Mouse (Mus musculus): ENCODE measurements at regions not wholly inside any gene's neighbourhood (a gene's known extent, or its start where the extent isn't known, plus 50 kb on each side); places are given as distances from the start of the nearest gene placed in this dataset.

GRCm38 (mm10) chr19:54533858-54534257 is 489.9 kb downstream of the Adra2a start:
- Histone ChIP-seq H3K27ac (no peak overlapping the region), H3K4me1 (no peaks in the 10 kb centered on the region), H3K9me3 (no peaks in the 10 kb centered on the region), H3K4me3 (no peak overlapping the region), H3K4me2 (replicated peaks) (no peak overlapping the region), H3K9ac (no peak overlapping the region), H3K36me3 (no peaks in the 10 kb centered on the region), H3K27me3 (no peaks in the 10 kb centered on the region)
- ATAC-seq (ENCODE audit: insufficient number of reproducible peaks, insufficient read depth, low FRiP score, low TSS enrichment), result no peak

GRCm38 (mm10) chr19:54555351-54555750 is 511.4 kb downstream of the Adra2a start:
- WGBS, result 66% methylated on average over 3 of the region's 3 CpGs
- ATAC-seq (ENCODE audit: insufficient number of reproducible peaks, insufficient read depth, low FRiP score, low TSS enrichment), result no peak
- H3K9me3 ChIP-seq, result no peaks in the 10 kb centered on the region
- no peaks in the 10 kb centered on the region for H3K36me3 ChIP-seq
- no peaks in the 10 kb centered on the region for H3K27me3 ChIP-seq
- H3K4me1 ChIP-seq, result no peaks in the 10 kb centered on the region
- no peak overlapping the region for H3K27ac ChIP-seq
- no peak overlapping the region for H3K4me3 ChIP-seq
- H3K4me2 ChIP-seq (replicated peaks), result no peak overlapping the region
- no peak overlapping the region for H3K9ac ChIP-seq

GRCm38 (mm10) chr19:54557984-54558383 is 514.0 kb downstream of the Adra2a start:
- Histone ChIP-seq H3K36me3 (no peaks in the 10 kb centered on the region), H3K27me3 (no peaks in the 10 kb centered on the region), H3K27ac (no peak overlapping the region), H3K9ac (no peak overlapping the region), H3K4me3 (no peak overlapping the region), H3K4me2 (replicated peaks) (no peak overlapping the region), H3K4me1 (no peaks in the 10 kb centered on the region), H3K9me3 (no peaks in the 10 kb centered on the region)
- WGBS, result 79% methylated on average over 3 of the region's 3 CpGs
- no peak for ATAC-seq (ENCODE audit: insufficient number of reproducible peaks, insufficient read depth, low FRiP score, low TSS enrichment)

GRCm38 (mm10) chr19:54583574-54583973 is 539.6 kb downstream of the Adra2a start:
- Histone ChIP-seq H3K4me2 (replicated peaks) (no peak overlapping the region), H3K9me3 (no peaks in the 10 kb centered on the region), H3K4me1 (no peaks in the 10 kb centered on the region), H3K27ac (no peak overlapping the region), H3K36me3 (no peaks in the 10 kb centered on the region), H3K4me3 (no peak overlapping the region), H3K27me3 (no peaks in the 10 kb centered on the region), H3K9ac (no peak overlapping the region)
- 86% methylated on average over 2 of the region's 2 CpGs for WGBS
- no peak for ATAC-seq (ENCODE audit: insufficient number of reproducible peaks, insufficient read depth, low FRiP score, low TSS enrichment)

- Histone ChIP-seq H3K9me3 (no peaks in the 10 kb centered on the region), H3K36me3 (no peaks in the 10 kb centered on the region), H3K4me2 (replicated peaks) (no peak overlapping the region), H3K9ac (no peak overlapping the region), H3K27ac (no peak overlapping the region), H3K4me1 (no peaks in the 10 kb centered on the region), H3K4me3 (no peak overlapping the region), H3K27me3 (no peaks in the 10 kb centered on the region)
- no peak for ATAC-seq (ENCODE audit: insufficient number of reproducible peaks, insufficient read depth, low FRiP score, low TSS enrichment)
- WGBS, result 74% methylated on average over 3 of the region's 3 CpGs
Measured at GRCm38 (mm10) chr19:54584687-54585237, 540.8 kb downstream of the Adra2a start.

- H3K36me3 ChIP-seq, result no peaks in the 10 kb centered on the region
- no peak overlapping the region for H3K4me2 ChIP-seq (replicated peaks)
- H3K27me3 ChIP-seq, result no peaks in the 10 kb centered on the region
- H3K9ac ChIP-seq, result no peak overlapping the region
- no peak overlapping the region for H3K4me3 ChIP-seq
- 53% methylated on average over 1 of the region's 1 CpGs for WGBS
- ATAC-seq (ENCODE audit: insufficient number of reproducible peaks, insufficient read depth, low FRiP score, low TSS enrichment), result no peak
- H3K27ac ChIP-seq, result no peak overlapping the region
- H3K9me3 ChIP-seq, result no peaks in the 10 kb centered on the region
- H3K4me1 ChIP-seq, result no peaks in the 10 kb centered on the region
Measured at GRCm38 (mm10) chr19:54585326-54585725, 541.4 kb downstream of the Adra2a start.

- H3K9ac ChIP-seq, result no peak overlapping the region
- H3K9me3 ChIP-seq, result no peaks in the 10 kb centered on the region
- no peaks in the 10 kb centered on the region for H3K27me3 ChIP-seq
- no peaks in the 10 kb centered on the region for H3K4me1 ChIP-seq
- no peaks in the 10 kb centered on the region for H3K36me3 ChIP-seq
- ATAC-seq (ENCODE audit: insufficient number of reproducible peaks, insufficient read depth, low FRiP score, low TSS enrichment), result no peak
- no peak overlapping the region for H3K27ac ChIP-seq
- no peak overlapping the region for H3K4me3 ChIP-seq
- WGBS, result 85% methylated on average over 6 of the region's 6 CpGs
- no peak overlapping the region for H3K4me2 ChIP-seq (replicated peaks)
Measured at GRCm38 (mm10) chr19:54603345-54603744, 523.7 kb downstream of the Gpam start.

GRCm38 (mm10) chr19:54605346-54605745 is 521.7 kb downstream of the Gpam start:
- H3K9me3 ChIP-seq, result no peaks in the 10 kb centered on the region
- no peak overlapping the region for H3K9ac ChIP-seq
- no peak overlapping the region for H3K27ac ChIP-seq
- H3K4me1 ChIP-seq, result no peaks in the 10 kb centered on the region
- H3K27me3 ChIP-seq, result no peaks in the 10 kb centered on the region
- H3K4me3 ChIP-seq, result no peak overlapping the region
- WGBS, result 68% methylated on average over 1 of the region's 1 CpGs
- no peaks in the 10 kb centered on the region for H3K36me3 ChIP-seq
- H3K4me2 ChIP-seq (replicated peaks), result no peak overlapping the region
- no peak for ATAC-seq (ENCODE audit: insufficient number of reproducible peaks, insufficient read depth, low FRiP score, low TSS enrichment)

- ATAC-seq (ENCODE audit: insufficient number of reproducible peaks, insufficient read depth, low FRiP score, low TSS enrichment), result no peak
Measured at GRCm38 (mm10) chr19:54616924-54617323, 510.1 kb downstream of the Gpam start.

More at GRCm38 (mm10) chr19:54616924-54617323, 510.1 kb downstream of the Gpam start:
- Histone ChIP-seq H3K4me1 (no peaks in the 10 kb centered on the region), H3K36me3 (no peaks in the 10 kb centered on the region), H3K27ac (no peak overlapping the region), H3K9me3 (no peaks in the 10 kb centered on the region), H3K4me2 (replicated peaks) (no peak overlapping the region), H3K4me3 (no peak overlapping the region), H3K9ac (no peak overlapping the region), H3K27me3 (no peaks in the 10 kb centered on the region)
- WGBS, result 51% methylated on average over 4 of the region's 4 CpGs

All from embryonic facial prominence, embryonic 12.5 days (tissue).